Mouse (Mus musculus): ENCODE data around the gene Ank3.

DNA sequence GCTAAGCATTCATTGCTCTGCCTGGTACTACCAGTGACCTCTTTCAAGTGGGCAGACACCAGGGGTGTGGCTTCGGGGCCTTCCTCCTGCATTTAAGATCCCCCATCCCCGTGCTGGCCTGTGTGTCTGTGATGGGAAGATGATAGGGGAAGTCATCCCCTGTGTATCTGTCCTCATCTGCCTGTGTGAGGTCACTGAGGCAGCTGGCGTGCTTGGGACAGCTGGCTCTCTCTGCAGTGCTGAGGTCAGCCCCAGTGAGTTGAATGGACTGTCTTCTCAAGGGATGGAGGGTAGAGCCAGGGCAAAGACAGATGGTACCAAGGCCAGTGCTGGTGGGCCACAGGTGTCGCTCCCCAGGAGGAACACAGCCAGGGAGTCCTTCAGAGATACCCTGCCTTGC, 302.7 kb downstream of the Ank3 start:
- TF ChIP-seq POLR2A (IDR thresholded peaks at IDR 0.05; ENCODE audit: low read depth, low read length), result no peak
- no peak for TF ChIP-seq CTCF (IDR thresholded peaks at IDR 0.05; ENCODE audit: extremely low read depth, insufficient read length, insufficient replicate concordance, low read depth, low read length)
